Mouse (Mus musculus): Measurements from ENCODE around the gene Trnp1. TPM values are rescaled to one million over a fixed set of nuclear protein-coding genes. Genes with fewer than 3 reads are reported as not detected.

The Trnp1 gene
- polyA plus RNA-seq, 1 experiment from 2014 or later: 0.06 TPM

Other genes with a start within 250 kb of the Trnp1 start
- gene Sytl1, start 235.4 kb downstream of the Trnp1 start, polyA plus RNA-seq (2015; fragmentation: Nextera tagmentation; extraction: Ambion mirVana): 0.92 and 1.0 TPM in 2 replicates
- gene Tmem222, start 220.8 kb downstream of the Trnp1 start, polyA plus RNA-seq (2015; fragmentation: Nextera tagmentation; extraction: Ambion mirVana): 35.8 and 42.3 TPM in 2 replicates
- 8.1 and 8.5 TPM in 2 replicates for gene Wdtc1, start 145.1 kb downstream of the Trnp1 start, polyA plus RNA-seq (2015; fragmentation: Nextera tagmentation; extraction: Ambion mirVana)
- 2.9 and 3.0 TPM in 2 replicates for gene Slc9a1, start 128.8 kb downstream of the Trnp1 start, polyA plus RNA-seq (2015; fragmentation: Nextera tagmentation; extraction: Ambion mirVana)
- 0.15 and 0.21 TPM in 2 replicates for gene Tent5b, start 18.4 kb downstream of the Trnp1 start, polyA plus RNA-seq (2015; fragmentation: Nextera tagmentation; extraction: Ambion mirVana)
- 1.0 and 1.5 TPM in 2 replicates for gene Kdf1, start 20.4 kb upstream of the Trnp1 start, polyA plus RNA-seq (2015; fragmentation: Nextera tagmentation; extraction: Ambion mirVana)
- 116 TPM in 2 replicates for gene Nudc, start 47.4 kb upstream of the Trnp1 start, polyA plus RNA-seq (2015; fragmentation: Nextera tagmentation; extraction: Ambion mirVana)
- 0.97 and 1.2 TPM in 2 replicates for gene Nr0b2, start 54.8 kb upstream of the Trnp1 start, polyA plus RNA-seq (2015; fragmentation: Nextera tagmentation; extraction: Ambion mirVana)
- gene Gpatch3, start 76.2 kb upstream of the Trnp1 start, polyA plus RNA-seq (2015; fragmentation: Nextera tagmentation; extraction: Ambion mirVana): 3.8 and 4.9 TPM in 2 replicates
- gene Gpn2, start 85.8 kb upstream of the Trnp1 start, polyA plus RNA-seq (2015; fragmentation: Nextera tagmentation; extraction: Ambion mirVana): 8.6 and 10.8 TPM in 2 replicates
- gene Sfn, start 103.6 kb upstream of the Trnp1 start, polyA plus RNA-seq (2015; fragmentation: Nextera tagmentation; extraction: Ambion mirVana): 0.47 and 0.69 TPM in 2 replicates
- gene Zdhhc18, start 151.6 kb upstream of the Trnp1 start, polyA plus RNA-seq (2015; fragmentation: Nextera tagmentation; extraction: Ambion mirVana): 1.2 and 1.9 TPM in 2 replicates
- gene Pigv, start 174.1 kb upstream of the Trnp1 start, polyA plus RNA-seq (2015; fragmentation: Nextera tagmentation; extraction: Ambion mirVana): 5.5 and 6.3 TPM in 2 replicates